Mouse (Mus musculus) kidney, embryonic 14.5 days (tissue): Measurements from ENCODE around the gene Fam192a. TPM values are rescaled to one million over a fixed set of nuclear protein-coding genes. Genes with fewer than 3 reads are reported as not detected.

Source experiments
- ATAC-seq: fragments of 200-750 bp; cut with Nextera tagmentation; 2 replicates; pipeline ENCODE4 v1.8.0; 2017; ENCODE audit warnings: moderate number of reproducible peaks, mild to moderate bottlenecking, moderate TSS enrichment, moderate library complexity; ENCODE audit not compliant: low FRiP score, low TSS enrichment
- H3K27ac ChIP-seq: fragments of 300-500 bp; sonication (generic); 2 replicates; pipeline ENCODE4 v1.5.1; 2014; ENCODE audit warnings: low read depth, mild to moderate bottlenecking, low read length, moderate library complexity, mixed read lengths
- H3K27me3 ChIP-seq: fragments of 300-500 bp; sonication (generic); 2 replicates; pipeline ENCODE4 v1.6.1; 2014; ENCODE audit warnings: mild to moderate bottlenecking, low read length; ENCODE audit not compliant: control insufficient read depth, insufficient read depth
- H3K36me3 ChIP-seq: fragments of 300-500 bp; sonication (generic); 2 replicates; pipeline ENCODE4 v1.6.1; 2014; ENCODE audit warnings: low read length, mixed read lengths; ENCODE audit not compliant: control insufficient read depth, insufficient read depth
- H3K4me1 ChIP-seq: fragments of 300-500 bp; sonication (generic); 2 replicates; pipeline ENCODE4 v1.6.1; 2014; ENCODE audit warnings: low read length, mixed read lengths; ENCODE audit not compliant: control insufficient read depth, insufficient read depth
- H3K4me2 ChIP-seq: fragments of 300-500 bp; sonication (generic); replicated peaks from 2 replicates; pipeline ENCODE4 v1.6.1; 2014; ENCODE audit warnings: low read depth, mild to moderate bottlenecking, low read length
- H3K4me3 ChIP-seq: fragments of 300-500 bp; sonication (generic); 2 replicates; pipeline ENCODE4 v1.5.1; 2014; ENCODE audit warnings: mild to moderate bottlenecking, low read length
- H3K9ac ChIP-seq: fragments of 300-500 bp; sonication (generic); 2 replicates; pipeline ENCODE4 v1.6.1; 2014; ENCODE audit warnings: low read depth, mild to moderate bottlenecking, low read length, moderate library complexity
- H3K9me3 ChIP-seq: fragments of 300-500 bp; sonication (generic); 2 replicates; pipeline ENCODE4 v1.6.1; 2016; ENCODE audit warnings: low read length; ENCODE audit not compliant: control insufficient read depth
- WGBS: fragments of 180-500 bp; shearing (Covaris S2); extraction: QIAGEN DNeasy Blood & Tissue Kit; methylation state at CpG from one replicate; pipeline ENCODE4 v1.1.7; 2014; 5-methylcytosine and 5-hydroxymethylcytosine counted together
- polyA plus RNA-seq: library from polyadenylated mRNA; unstranded; fragments of >200 nt; fragmentation: Nextera tagmentation; extraction: Ambion mirVana; gene quantifications from 2 replicates; pipeline ENCODE4 v1.2.1, GENCODE M21; 2014

The Fam192a gene
- polyA plus RNA-seq, 1 experiment from 2014 or later, result 82.1 TPM

DNA sequence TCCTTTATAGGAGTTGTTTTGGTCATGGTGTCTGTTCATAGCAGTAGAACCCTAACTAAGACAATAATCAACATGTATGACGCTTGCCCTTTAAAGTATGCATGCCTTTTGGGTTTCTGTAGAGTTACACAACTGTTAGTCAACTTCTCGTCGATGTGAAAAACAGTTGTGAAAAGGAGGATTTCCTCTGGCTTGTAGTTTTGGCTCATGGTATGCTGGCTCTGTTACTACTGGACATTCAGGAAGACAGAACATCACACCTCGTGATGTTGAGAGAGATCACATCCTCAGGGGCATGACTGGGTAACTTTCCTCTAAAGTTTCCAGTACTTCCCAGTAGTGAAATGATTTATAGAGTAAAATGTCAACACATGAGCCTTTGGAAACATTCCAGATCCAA, 71.2 kb downstream of the Fam192a start:
- no peaks in the 10 kb centered on the region for H3K36me3 ChIP-seq
- no peak overlapping the region for H3K9ac ChIP-seq
- 86% methylated on average over 4 of the region's 4 CpGs for WGBS
- H3K27ac ChIP-seq, result no peak overlapping the region
- H3K4me2 ChIP-seq, result no peak overlapping the region
- no peak for ATAC-seq
- H3K4me1 ChIP-seq, result peaks cover 4% of the 10 kb centered on the region
- H3K9me3 ChIP-seq, result no peaks in the 10 kb centered on the region
- peaks cover 17% of the 10 kb centered on the region for H3K27me3 ChIP-seq
- no peak overlapping the region for H3K4me3 ChIP-seq

DNA sequence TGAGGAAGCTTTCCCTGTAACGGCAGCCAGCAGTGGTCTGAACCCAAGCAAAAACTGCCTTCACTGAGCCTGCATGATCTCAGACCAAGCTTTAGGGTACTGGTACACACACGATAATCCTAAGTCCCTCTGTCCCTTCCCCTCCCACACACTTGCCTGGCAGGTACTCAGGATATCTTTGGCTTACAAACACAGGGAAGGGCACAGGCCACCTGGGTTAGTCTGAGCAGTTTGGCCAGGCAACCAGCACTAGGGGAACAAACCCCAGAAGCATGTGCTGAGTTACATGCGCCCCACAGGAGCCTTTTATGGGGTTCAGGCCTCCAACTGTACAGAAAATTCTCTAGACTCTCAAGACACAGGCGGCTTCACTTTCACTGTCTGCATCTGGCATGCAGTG, 71.9 kb downstream of the Fam192a start:
- no peak for ATAC-seq
- H3K27me3 ChIP-seq, result peaks cover 17% of the 10 kb centered on the region
- no peak overlapping the region for H3K4me3 ChIP-seq
- H3K9ac ChIP-seq, result no peak overlapping the region; the same call in 1 of the 2 replicates
- H3K27ac ChIP-seq, result no peak overlapping the region
- no peaks in the 10 kb centered on the region for H3K9me3 ChIP-seq
- 62% methylated on average over 4 of the region's 4 CpGs for WGBS
- no peak overlapping the region for H3K4me2 ChIP-seq
- no peaks in the 10 kb centered on the region for H3K36me3 ChIP-seq
- peaks cover 4% of the 10 kb centered on the region for H3K4me1 ChIP-seq

DNA sequence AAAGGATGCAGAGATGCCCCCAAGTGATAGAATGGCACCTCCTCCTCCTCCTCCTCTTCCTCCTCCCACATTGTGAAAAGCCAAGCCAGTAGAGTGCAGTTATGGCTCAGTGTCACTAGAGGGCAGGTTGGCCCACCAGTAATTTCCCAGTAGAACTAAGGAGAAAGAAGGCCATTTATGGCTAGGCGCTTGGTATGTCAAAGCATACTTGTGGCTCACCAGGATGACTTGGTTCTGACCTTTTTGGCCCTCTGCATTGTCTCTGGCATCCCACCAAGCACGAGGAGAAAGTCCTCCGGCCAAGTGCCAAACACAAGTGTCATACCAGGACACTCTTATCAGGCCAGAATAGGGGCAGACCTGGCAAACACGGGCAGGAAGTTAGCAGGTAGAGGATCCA, 73.6 kb downstream of the Fam192a start:
- ATAC-seq, result no peak

DNA sequence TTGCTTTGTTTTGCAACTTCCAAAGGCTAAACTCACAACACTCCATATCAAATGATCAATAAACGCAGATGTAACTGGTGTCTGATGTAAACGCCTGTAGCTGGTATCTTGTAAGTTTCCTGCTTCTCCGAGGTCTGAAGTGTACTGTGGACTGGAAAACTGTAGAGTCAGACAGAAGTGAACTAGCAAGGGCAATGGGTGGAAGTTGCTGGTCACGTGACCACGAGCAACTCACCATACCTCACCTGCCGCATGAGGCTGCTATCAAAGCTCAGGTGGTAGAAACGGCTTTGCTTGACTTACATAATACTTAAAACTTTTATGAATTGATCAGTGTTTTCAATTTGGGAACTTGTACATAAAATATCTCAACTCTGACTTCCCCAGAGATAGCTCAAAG, 74.6 kb downstream of the Fam192a start:
- Histone ChIP-seq H3K4me3 (no peak overlapping the region), H3K27me3 (no peaks in the 10 kb centered on the region; the same call in 1 of the 2 replicates), H3K27ac (no peak overlapping the region), H3K36me3 (no peaks in the 10 kb centered on the region), H3K9me3 (no peaks in the 10 kb centered on the region), H3K4me1 (no peaks in the 10 kb centered on the region), H3K4me2 (no peak overlapping the region), H3K9ac (no peak overlapping the region)
- ATAC-seq, result no peak
- WGBS, result 87% methylated on average over 7 of the region's 7 CpGs

More for the DNA sequence above, 73.6 kb downstream of the Fam192a start:
- Histone ChIP-seq H3K4me1 (no peaks in the 10 kb centered on the region; the same call in 1 of the 2 replicates), H3K4me3 (no peak overlapping the region), H3K27me3 (peaks cover 2% of the 10 kb centered on the region), H3K9ac (no peak overlapping the region), H3K4me2 (no peak overlapping the region), H3K27ac (no peak overlapping the region), H3K9me3 (no peaks in the 10 kb centered on the region), H3K36me3 (no peaks in the 10 kb centered on the region)
- 49% methylated on average over 4 of the region's 4 CpGs for WGBS

DNA sequence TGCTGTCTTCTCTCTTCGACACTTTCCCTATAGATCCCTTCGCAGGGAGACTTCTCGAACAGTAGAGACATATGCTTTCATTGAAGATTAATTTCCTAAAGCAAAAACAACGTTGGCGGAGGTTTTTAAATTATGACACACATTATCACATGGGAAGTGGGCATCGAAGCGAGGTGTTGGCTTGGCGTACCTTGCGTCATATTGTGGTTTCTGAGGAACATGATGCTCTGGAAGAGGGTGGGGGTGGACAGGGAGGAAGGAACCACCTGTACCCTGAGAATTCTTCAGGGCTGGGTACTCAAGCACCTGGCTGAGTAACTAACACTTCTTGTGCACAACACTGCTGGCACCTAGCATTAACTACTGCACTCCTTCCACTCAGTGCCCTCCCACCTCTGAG, 77.2 kb downstream of the Fam192a start:
- Histone ChIP-seq H3K27ac (no peak overlapping the region), H3K4me2 (no peak overlapping the region), H3K4me1 (no peaks in the 10 kb centered on the region), H3K27me3 (no peaks in the 10 kb centered on the region), H3K36me3 (no peaks in the 10 kb centered on the region), H3K9ac (no peak overlapping the region), H3K9me3 (no peaks in the 10 kb centered on the region), H3K4me3 (no peak overlapping the region)
- ATAC-seq, result no peak
- whole genome bisulfite sequencing, result 86% methylated on average over 9 of the region's 9 CpGs

Other genes with a start within 250 kb of the Fam192a start
- gene Herpud1, start 215.6 kb downstream of the Fam192a start, polyA plus RNA-seq, result 53.7 and 61.2 TPM in 2 replicates
- 0.10 and 0.70 TPM in 2 replicates for gene Nlrc5, start 167.6 kb downstream of the Fam192a start, polyA plus RNA-seq
- gene Cpne2, start 69.0 kb downstream of the Fam192a start, polyA plus RNA-seq, result 13.2 and 13.6 TPM in 2 replicates
- gene Rspry1, start 60 bp downstream of the Fam192a start, polyA plus RNA-seq, result 29.6 and 37.3 TPM in 2 replicates
- gene Arl2bp, start 64.6 kb upstream of the Fam192a start, polyA plus RNA-seq, result 58.7 and 59.7 TPM in 2 replicates
- 13.5 and 19.3 TPM in 2 replicates for gene Pllp, start 94.3 kb upstream of the Fam192a start, polyA plus RNA-seq
- not detected in 2 replicates for gene Ccl22, start 143.6 kb upstream of the Fam192a start, polyA plus RNA-seq
- 4.2 and 7.4 TPM in 2 replicates for gene Cx3cl1, start 170.0 kb upstream of the Fam192a start, polyA plus RNA-seq
- gene Ccl17, start 208.5 kb upstream of the Fam192a start, polyA plus RNA-seq, result not detected in 2 replicates
- gene Coq9, start 236.3 kb upstream of the Fam192a start, polyA plus RNA-seq, result 59.8 and 71.9 TPM in 2 replicates
- gene Ciapin1, start 236.4 kb upstream of the Fam192a start, polyA plus RNA-seq, result 101 and 102 TPM in 2 replicates